11 mouse cellular contexts compared by ENCODE assay signal in the genomic region with DNA sequence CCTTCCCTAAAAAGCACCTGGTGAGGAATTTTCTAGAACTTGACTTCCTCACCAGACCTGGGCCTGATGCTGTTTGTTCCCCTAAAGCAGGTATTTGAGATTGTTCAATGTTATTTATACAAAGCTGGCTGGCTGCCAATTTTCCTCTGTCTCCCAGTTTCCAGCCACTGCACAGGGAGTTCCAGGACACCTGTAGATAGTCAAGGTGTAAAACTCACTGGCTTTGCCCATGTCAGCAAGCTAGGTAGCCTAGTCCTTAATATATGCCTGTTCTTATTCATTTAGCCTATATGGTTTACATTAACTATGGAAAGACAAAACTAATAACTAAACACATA. TPM values are rescaled to one million over a fixed set of nuclear protein-coding genes. Genes with fewer than 3 reads are reported as not detected.
A peak's percentile ranks its signal among the peaks of the same experiment; 100 is the strongest.
DNase-seq lines count a peak whose midpoint lies in the region; ATAC-seq and TF ChIP-seq lines count a peak whose summit lies in the region.
"Had no signal": no experiment of that assay in that cellular context is flagged by ENCODE, and none has a peak within 500 bp of the region (broad histone marks: within the 10 kb centered on the region; RNA-seq: fewer than 3 reads in every experiment).

No protein-coding gene starts in this region.

- peak overlapping the region; percentile 23; the same call in 1 of the 2 replicates for H3K9ac ChIP-seq in limb, embryonic 11.5 days (ENCODE audit: low read length)

- H3K27me3 ChIP-seq in limb, embryonic 11.5 days (ENCODE audit: control insufficient read depth, insufficient read depth, low read length) = no peaks in the 10 kb centered on the region

- H3K27ac ChIP-seq in gastrocnemius, adult 2 months = peak overlapping the region; percentile 79
- 0 out of 2 replicates have a peak overlapping the region, but pooled peaks have one; percentile 45 for H3K27ac ChIP-seq in limb, embryonic 11.5 days (replicated peaks; ENCODE audit: low read depth, low read length)

- H3K36me3 ChIP-seq in limb, embryonic 11.5 days (ENCODE audit: control insufficient read depth, insufficient read depth, low read length) = no peaks in the 10 kb centered on the region

- intact Hi-C loops in gastrocnemius, adult 2 months (cut with DNase I) = no loop called here

- H3K4me3 ChIP-seq in gastrocnemius, adult 2 months = peak overlapping the region; percentile 46
- no peak overlapping the region for H3K4me3 ChIP-seq in limb, embryonic 11.5 days (ENCODE audit: low read depth, low read length)

- H3K4me1 ChIP-seq in limb, embryonic 11.5 days (ENCODE audit: control insufficient read depth, insufficient read depth, low read length) = peaks cover 13% of the 10 kb centered on the region

- ATAC-seq in limb, embryonic 11.5 days (ENCODE audit: insufficient number of reproducible peaks, low FRiP score, low TSS enrichment, low read depth) = no peak

- no peak for DNase-seq in gastrocnemius, adult 2 months
- DNase-seq in gastrocnemius, postnatal 25 days = no peak
- DNase-seq in urinary bladder, postnatal 14 days (ENCODE audit: low spot score) = peak; percentile 25
- no peak for DNase-seq in urinary bladder, postnatal 25 days (ENCODE audit: low spot score)
- no peak for DNase-seq in limb, embryonic 11.5 days (ENCODE audit: low spot score)
- no peak for DNase-seq in thymus, postnatal 4 days
- DNase-seq in adrenal gland, postnatal 14 days = no peak
- no peak for DNase-seq in ovary, adult 18-20 months (ENCODE audit: low spot score)
- DNase-seq: layer of hippocampus, adult 9-11 months had no signal

- H3K9me3 ChIP-seq in limb, embryonic 11.5 days (ENCODE audit: control insufficient read depth, low read length) = no peaks in the 10 kb centered on the region

- TF ChIP-seq CTCF in gastrocnemius, adult 2 months (IDR thresholded peaks at IDR 0.05) = no peak

- H3K4me2 ChIP-seq in limb, embryonic 11.5 days (ENCODE audit: low read depth, severe bottlenecking) = no peak overlapping the region

RNA-seq across cellular contexts. Expression of a gene that starts 25.8 kb away (rescaled TPM):
- total RNA-seq in gastrocnemius, adult 2 months (2021) = 10 to 100 TPM; 54.3 to 56.8 TPM
- total RNA-seq in gastrocnemius, postnatal 25 days (2021) = 10 to 100 TPM; 55.2 to 56.6 TPM
- 1.7 and 2.1 TPM in 2 replicates for polyA plus RNA-seq in limb, embryonic 11.5 days (2014; fragmentation: Nextera tagmentation; extraction: Ambion mirVana)
- total RNA-seq in adrenal gland, postnatal 14 days (2021) = 5.9 and 6.9 TPM in 2 replicates
- total RNA-seq: MEL had no signal

RNA-seq across cellular contexts. Expression of a gene that starts 44.5 kb away (rescaled TPM):
- total RNA-seq in gastrocnemius, adult 2 months (2021) = 1 to 10 TPM; 8.0 to 9.4 TPM
- 1 to 10 TPM; 5.5 to 6.7 TPM for total RNA-seq in gastrocnemius, postnatal 25 days (2021)
- 0.75 and 0.84 TPM in 2 replicates for polyA plus RNA-seq in limb, embryonic 11.5 days (2014; fragmentation: Nextera tagmentation; extraction: Ambion mirVana)
- total RNA-seq in adrenal gland, postnatal 14 days (2021) = 1.7 and 1.9 TPM in 2 replicates
- total RNA-seq: MEL; monocyte, adult 5-6 weeks had no signal

RNA-seq across cellular contexts. Expression of a gene that starts 44.5 kb away (rescaled TPM):
- 10 to 100 TPM; 34.5 to 37.4 TPM for total RNA-seq in gastrocnemius, adult 2 months (2021)
- 10 to 100 TPM; 35.3 to 39.6 TPM for total RNA-seq in gastrocnemius, postnatal 25 days (2021)
- 1.5 and 2.2 TPM in 2 replicates for polyA plus RNA-seq in limb, embryonic 11.5 days (2014; fragmentation: Nextera tagmentation; extraction: Ambion mirVana)
- 4.2 and 6.2 TPM in 2 replicates for total RNA-seq in adrenal gland, postnatal 14 days (2021)
- total RNA-seq: MEL; monocyte, adult 5-6 weeks had no signal
